Mouse (Mus musculus): Measurements from ENCODE around the gene Myo19. TPM values are rescaled to one million over a fixed set of nuclear protein-coding genes. Genes with fewer than 3 reads are reported as not detected.
A peak's percentile ranks its signal among the peaks of the same experiment; 100 is the strongest.
"Not testable (repeated sequence)": the region's sequence is repeated elsewhere in the genome, so short reads cannot be mapped to it uniquely, and the experiment has no call there.

Myo19 gene
- 1 to 10 TPM; 1.9 to 3.6 TPM for total RNA-seq (2021)
- long read RNA-seq, experiment 1, result 0 reads
- long read RNA-seq, experiment 2, partial matches to known transcripts, result 0 of 1 reads
- long read RNA-seq, experiment 2, other reads (novel, unspliced or antisense), result 1 of 1 reads

GRCm38 (mm10) chr11:84879772-84880464, at the start of gene Myo19, which contains the start of gene Pigw:
Gene Myo19 (plus strand): TSS chr11:84880148.
Gene Pigw (minus strand): TSS chr11:84880285.
- peak; percentile 78 to 79 for DNase-seq

DNA sequence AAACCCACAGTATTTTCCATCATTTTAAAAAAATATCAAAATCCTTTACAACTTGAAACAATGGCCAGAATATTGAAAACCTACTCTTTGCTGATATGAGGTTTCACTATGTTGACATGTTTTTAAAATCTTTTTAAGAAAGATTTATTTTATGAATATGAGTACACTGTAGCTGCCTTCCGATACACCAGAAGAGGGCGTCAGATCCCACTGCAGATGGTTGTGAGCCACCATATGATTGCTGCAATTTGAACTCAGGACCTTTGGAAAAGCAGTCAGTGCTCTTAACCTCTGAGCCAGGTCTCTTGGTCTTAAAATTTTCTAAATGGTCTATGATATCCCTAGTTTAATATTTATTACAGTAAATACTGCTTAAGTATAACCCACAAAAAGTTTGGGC, 40.6 kb upstream of the Myo19 start:
- no peak for DNase-seq
- intact Hi-C loops (cut with DNase I), result no loop called here

More at GRCm38 (mm10) chr11:84879772-84880464, at the start of gene Myo19, which contains the start of gene Pigw:
- intact Hi-C loops (cut with DNase I), result no loop called here

- no peak for DNase-seq
- intact Hi-C loops (cut with DNase I), result no loop called here
Measured at GRCm38 (mm10) chr11:84846741-84847474, 33.0 kb upstream of the Myo19 start.

- intact Hi-C loops (cut with DNase I), result no loop called here
- no peak for DNase-seq
Measured at GRCm38 (mm10) chr11:84847475-84848090, 32.4 kb upstream of the Myo19 start.

DNA sequence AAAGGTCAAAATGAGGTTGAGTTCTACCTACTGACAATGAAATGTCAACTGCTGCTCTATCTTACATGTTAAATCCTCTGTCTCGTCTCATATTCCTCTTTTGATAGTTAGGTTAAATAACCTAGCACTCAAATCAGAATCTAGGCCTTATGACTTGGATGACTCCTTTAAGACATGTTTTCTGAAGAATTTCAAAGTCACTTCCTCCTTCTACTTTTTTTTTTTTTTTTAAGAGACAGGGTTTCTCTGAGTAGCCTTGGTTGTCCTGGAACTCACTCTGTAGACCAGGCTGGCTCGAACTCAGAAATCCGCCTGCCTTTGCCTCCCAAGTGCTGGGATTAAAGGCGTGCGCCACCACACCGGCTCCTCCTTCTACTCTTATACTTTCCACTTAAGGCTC, 24.7 kb upstream of the Myo19 start:
- DNase-seq, result no peak
- intact Hi-C loops (cut with DNase I), result no loop called here

GRCm38 (mm10) chr11:84865268-84865667, 14.7 kb upstream of the Myo19 start:
- DNase-seq, result no peak
- intact Hi-C loops (cut with DNase I), result loop anchor here (5.0 kb wide), 1 partner anchor 33 kb away; no protein-coding TSS in a partner anchor

DNA sequence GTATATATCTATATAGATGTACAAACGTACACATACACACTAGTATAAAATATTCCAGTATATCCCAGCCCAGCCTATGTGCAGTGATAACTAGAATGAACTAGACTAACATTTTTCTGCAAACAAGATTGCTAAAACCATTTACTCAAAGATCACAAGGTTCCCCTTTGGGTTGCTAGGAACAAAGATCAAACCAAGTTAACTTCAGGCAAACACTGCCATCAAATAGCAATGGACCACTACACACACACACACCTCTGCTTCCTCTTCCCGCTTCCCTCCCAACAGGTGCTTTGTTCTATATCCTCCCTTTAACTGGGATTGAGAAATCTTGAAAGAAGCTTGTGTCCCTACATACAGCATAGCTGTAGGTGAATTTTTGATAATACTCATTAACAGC, 12.4 kb upstream of the Myo19 start:
- no peak for DNase-seq
- intact Hi-C loops (cut with DNase I), result loop anchor here (5.0 kb wide), 1 partner anchor 35 kb away; no protein-coding TSS in a partner anchor

DNA sequence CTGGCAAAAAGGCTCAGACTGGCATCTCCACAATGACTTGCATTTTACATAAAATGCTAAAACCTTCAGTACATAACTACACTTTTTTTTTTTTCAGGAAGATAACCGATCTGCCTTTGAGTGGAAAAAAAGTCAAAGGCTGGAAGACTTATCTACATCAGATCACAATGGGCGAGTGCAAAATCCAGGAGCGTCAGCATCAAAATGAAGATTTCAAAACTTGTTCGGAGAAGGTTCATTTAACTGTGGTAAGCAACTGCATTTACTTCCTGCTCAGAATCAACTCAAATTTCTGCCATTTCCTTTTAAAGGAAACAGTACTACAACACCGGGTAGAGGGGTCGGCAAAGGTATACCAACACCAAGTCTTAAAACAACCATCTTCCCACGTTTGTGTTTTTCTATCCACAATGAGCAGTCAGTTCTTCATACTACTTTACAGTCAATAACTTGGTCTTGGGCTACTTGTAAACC, 11.1 kb upstream of the Myo19 start:
- intact Hi-C loops (cut with DNase I), result loop anchor here (5.0 kb wide), 1 partner anchor 37 kb away; no protein-coding TSS in a partner anchor
- DNase-seq, result no peak

DNA sequence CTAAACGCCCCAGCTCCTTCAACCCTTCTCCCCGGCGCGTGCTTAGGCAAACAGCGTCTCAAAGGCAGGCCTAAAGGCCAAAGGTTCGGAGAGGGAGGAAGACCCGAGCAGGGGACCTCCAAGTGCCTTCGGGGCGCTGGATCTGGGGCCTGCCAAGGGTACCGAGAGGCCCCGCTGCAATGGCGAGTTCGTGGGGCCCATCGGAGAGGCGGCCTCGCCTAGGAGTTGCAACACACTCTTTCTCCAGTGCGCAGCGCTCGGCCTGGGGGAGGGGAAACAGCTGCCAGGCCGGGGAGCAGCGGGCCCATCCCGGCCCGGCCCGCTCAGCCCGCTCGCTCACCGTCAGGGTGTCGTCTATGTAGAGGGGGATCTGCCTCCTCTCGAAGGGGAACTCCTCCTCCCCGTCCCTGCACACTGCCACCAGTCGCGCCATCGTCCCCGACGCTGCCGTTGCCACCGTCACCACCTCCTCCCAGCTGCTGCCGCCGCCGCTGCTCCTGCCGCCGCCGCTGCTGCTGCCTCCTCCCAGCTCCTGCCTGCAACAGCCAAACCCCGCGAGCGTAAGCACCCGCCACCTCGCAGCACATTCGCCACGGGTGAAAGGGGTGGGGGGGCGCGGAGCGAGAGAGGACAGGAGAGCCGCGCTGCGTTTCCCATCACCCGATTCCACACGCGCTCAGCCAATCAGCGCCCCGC, 10.3 kb upstream of the Myo19 start:
- intact Hi-C loops (cut with DNase I), result loop anchor here (5.0 kb wide), 1 partner anchor 37 kb away; no protein-coding TSS in a partner anchor

GRCm38 (mm10) chr11:84870337-84871043, 9.5 kb upstream of the Myo19 start, which contains the start of gene Ggnbp2:
Gene Ggnbp2 (minus strand): TSS chr11:84870817.
- intact Hi-C loops (cut with DNase I), result no loop called here
- DNase-seq, result peak; percentile 91

More for the DNA sequence above, 10.3 kb upstream of the Myo19 start:
- DNase-seq, result peak; percentile 88 to 90

- DNase-seq, result no peak
- intact Hi-C loops (cut with DNase I), result no loop called here
Measured at GRCm38 (mm10) chr11:84871046-84871445, 8.9 kb upstream of the Myo19 start.

DNA sequence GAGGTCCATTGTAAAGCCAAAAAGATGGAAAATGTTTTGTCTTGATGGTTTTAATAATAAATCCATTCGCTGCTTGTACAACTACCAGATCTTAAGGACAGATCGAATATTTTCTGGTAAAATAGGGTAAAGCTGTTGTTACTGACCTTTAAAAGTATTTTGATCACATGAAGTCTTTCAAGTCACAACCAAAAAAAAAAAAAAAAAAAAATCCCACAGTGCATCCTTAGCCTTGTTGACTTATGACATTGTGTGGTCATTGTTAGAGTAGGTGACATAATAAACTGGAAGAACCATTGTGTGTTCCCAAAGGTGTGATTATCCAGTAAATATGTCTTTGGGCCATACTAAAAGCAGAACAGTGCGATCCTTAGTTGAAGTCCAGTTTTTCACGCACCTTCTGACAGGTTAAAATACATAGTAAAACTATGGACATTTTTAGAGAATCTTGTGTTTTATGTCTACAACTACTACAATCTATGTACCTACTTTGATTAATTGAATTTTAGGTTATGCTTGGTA, 8.3 kb upstream of the Myo19 start:
- DNase-seq, result no peak
- intact Hi-C loops (cut with DNase I), result no loop called here

DNA sequence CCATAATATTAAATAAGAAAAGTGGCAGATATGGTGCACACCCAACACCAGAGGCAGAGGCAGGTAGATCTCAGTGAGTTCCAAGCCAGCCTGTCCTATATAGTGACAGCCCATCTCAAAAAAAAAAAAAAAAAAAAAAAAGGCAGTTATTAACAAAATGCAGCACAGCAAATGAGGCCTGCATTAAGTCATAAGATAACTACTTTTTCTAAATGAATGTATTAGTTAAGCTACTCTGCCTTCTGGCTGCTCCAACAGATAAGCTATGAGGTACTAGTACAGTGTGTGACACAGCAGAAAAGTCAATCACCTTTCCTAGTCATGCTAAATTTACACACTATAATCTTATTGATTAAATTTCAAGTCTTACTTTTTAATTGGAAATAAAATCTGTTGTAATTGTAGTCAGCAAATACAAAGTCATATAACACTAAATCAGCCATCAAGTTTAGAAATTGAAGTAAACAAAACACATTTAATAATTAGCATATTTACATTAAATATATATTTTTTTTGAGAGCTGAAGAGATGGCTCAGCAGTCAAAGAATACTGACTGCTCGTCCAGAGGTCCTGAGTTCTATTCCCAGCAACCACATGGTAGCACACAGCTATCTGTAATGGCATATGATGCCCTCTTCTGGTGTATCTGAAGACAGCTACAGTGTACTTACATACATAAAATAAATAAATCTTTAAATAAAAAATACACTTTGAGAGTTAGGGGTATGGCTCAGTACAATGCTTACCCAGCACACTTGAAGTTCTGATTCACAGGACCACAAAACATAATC, 6.7 kb upstream of the Myo19 start:
- no peak for DNase-seq
- intact Hi-C loops (cut with DNase I), result no loop called here

- DNase-seq; intact Hi-C loops (cut with DNase I): not testable (repeated sequence)
Measured at GRCm38 (mm10) chr11:84876020-84876419, 3.9 kb upstream of the Myo19 start.

- intact Hi-C loops (cut with DNase I), result no loop called here
- DNase-seq, result no peak
Measured at GRCm38 (mm10) chr11:84879007-84879771, 759 bp upstream of the Myo19 start.

DNA sequence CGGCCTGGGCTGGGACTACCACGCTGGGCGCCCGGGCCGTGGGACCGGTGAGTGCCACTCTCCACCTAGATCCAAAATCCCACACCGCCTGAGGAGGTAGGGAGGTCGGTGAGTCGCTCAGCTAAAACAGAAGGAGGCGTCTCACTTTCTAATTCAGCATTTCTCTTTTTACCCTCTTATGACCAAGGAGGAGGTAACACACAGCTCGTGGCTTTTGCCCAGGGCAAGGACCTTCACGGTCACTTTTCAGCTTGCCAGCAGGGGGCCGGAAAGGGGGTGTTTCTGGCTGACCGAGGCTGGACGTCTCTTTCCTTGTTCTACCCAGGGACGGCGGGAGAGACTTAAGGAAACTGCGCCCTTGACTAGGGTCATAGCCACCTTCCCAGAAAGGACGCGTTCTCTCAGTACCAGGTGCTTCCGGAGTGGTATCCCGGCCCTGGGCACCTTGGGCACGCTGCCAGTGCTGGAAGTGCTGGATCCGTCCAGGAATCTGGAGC, 565 bp downstream of the Myo19 start:
- intact Hi-C loops (cut with DNase I), result no loop called here
- DNase-seq, result peak; percentile 31 to 39

DNA sequence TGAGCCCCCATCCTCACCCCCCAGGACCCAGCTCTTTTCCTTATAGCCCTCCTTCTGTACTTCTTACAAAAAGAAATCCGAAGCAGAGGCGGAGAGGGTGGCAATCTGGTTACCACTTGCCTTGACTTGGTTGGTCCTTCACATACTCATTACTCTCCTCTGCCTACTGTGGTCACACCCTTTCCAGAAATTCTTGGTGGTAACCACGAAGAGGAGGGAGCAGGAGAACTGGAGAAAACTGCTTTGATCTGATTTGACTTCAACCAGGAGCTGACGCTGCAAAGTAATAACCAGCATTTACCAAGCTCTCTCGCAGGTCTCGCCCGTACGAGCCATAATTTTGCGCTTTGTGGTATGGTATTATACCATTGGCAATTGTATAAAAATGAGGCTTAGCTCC, 1.0 kb downstream of the Myo19 start:
- intact Hi-C loops (cut with DNase I), result no loop called here
- no peak for DNase-seq
